Mouse (Mus musculus) olfactory bulb, adult 2 months (tissue): Measurements from ENCODE around the gene Mtmr12.
"Not testable (repeated sequence)": the region's sequence is repeated elsewhere in the genome, so short reads cannot be mapped to it uniquely, and the experiment has no call there.

ENCODE experiments used
- CTCF ChIP-seq: fragments of 200-500 bp; IDR thresholded peaks from 2 replicates; pipeline ENCODE4 v1.5.1; 2012; ENCODE audit warnings: low read depth, mild to moderate bottlenecking, low read length, moderate library complexity; ENCODE audit not compliant: insufficient read depth
- POLR2A ChIP-seq: fragments of 200-500 bp; IDR thresholded peaks from 2 replicates; pipeline ENCODE4 v1.6.1; 2012; ENCODE audit warnings: mild to moderate bottlenecking, low read depth, low read length, moderate library complexity; ENCODE audit not compliant: insufficient read depth

DNA sequence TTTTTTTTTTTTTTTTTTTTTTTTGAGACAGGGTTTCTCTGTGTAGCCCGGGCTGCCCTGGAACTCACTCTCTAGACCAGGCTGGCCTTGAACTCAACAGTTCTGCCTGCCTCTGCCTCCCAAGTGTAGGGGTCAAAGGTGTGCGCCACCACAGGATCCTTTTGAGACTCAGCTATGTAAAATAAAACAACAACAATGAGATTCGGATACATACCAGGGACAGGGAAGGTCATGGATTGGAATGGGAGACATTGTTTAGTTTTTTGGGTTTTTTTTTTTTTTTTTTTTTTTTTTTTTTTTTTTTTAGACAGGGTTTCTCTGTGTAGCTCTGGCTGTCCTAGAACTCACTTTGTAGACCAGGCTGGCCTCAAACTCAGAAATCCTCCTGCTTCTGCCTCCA is 12.5 kb downstream of the Mtmr12 start:
- not testable (repeated sequence) for TF ChIP-seq POLR2A, CTCF
